19 mouse cellular contexts compared by ENCODE assay signal in the genomic region with DNA sequence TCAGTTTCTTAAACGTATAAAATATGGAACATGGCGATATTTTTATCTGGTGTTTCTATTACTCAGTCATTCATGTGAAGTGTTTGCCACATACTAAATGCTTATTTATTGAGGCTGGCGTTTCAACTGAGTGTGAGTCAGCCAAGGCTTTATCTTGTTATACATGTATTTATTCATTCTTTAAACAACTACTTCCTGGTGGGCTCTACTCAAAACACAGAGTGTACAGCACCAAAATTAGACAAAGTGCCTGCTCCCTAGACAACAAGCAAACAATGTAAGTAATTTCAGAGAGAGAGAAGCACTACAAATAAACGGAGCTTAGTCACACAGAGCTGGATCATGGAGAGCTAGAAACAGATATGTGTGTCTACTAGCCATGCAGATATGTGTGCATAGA.
"Had no signal": no experiment of that assay in that cellular context is flagged by ENCODE, and none has a peak within 500 bp of the region (broad histone marks: within the 10 kb centered on the region; RNA-seq: fewer than 3 reads in every experiment).

No protein-coding gene starts in this region.

- H3K4me3 ChIP-seq: intestine, embryonic 15.5 days; kidney, embryonic 15.5 days; left cerebral cortex, adult 2 months; limb, embryonic 12.5 days; limb, embryonic 15.5 days; liver, embryonic 13.5 days; midbrain, embryonic 12.5 days; midbrain, embryonic 15.5 days; neural tube, embryonic 13.5 days had no signal

- H3K4me1 ChIP-seq: intestine, embryonic 15.5 days; kidney, embryonic 15.5 days; limb, embryonic 12.5 days; limb, embryonic 15.5 days; liver, embryonic 13.5 days; midbrain, embryonic 12.5 days; midbrain, embryonic 15.5 days; neural tube, embryonic 13.5 days had no signal

- H3K9me3 ChIP-seq: intestine, embryonic 15.5 days; kidney, embryonic 15.5 days; limb, embryonic 12.5 days; limb, embryonic 15.5 days; liver, embryonic 13.5 days; midbrain, embryonic 12.5 days; midbrain, embryonic 15.5 days; neural tube, embryonic 13.5 days had no signal

- H3K27me3 ChIP-seq: intestine, embryonic 15.5 days; kidney, embryonic 15.5 days; limb, embryonic 12.5 days; limb, embryonic 15.5 days; liver, embryonic 13.5 days; midbrain, embryonic 12.5 days; midbrain, embryonic 15.5 days; neural tube, embryonic 13.5 days had no signal

- H3K4me2 ChIP-seq: intestine, embryonic 15.5 days; kidney, embryonic 15.5 days; limb, embryonic 12.5 days; limb, embryonic 15.5 days; liver, embryonic 13.5 days; midbrain, embryonic 12.5 days; midbrain, embryonic 15.5 days; neural tube, embryonic 13.5 days had no signal

- H3K27ac ChIP-seq: intestine, embryonic 15.5 days; kidney, embryonic 15.5 days; left cerebral cortex, adult 2 months; limb, embryonic 12.5 days; limb, embryonic 15.5 days; liver, embryonic 13.5 days; macrophage; midbrain, embryonic 12.5 days; midbrain, embryonic 15.5 days; neural tube, embryonic 13.5 days had no signal

- DNase-seq: kidney, adult 11 months; kidney, adult 8-10 months; kidney, postnatal 10 days; kidney, postnatal 36 days; layer of hippocampus, postnatal 36 days; left cerebral cortex, postnatal 4 days; liver, embryonic 13.5 days; thymus, adult 2 months; thymus, postnatal 14 days; thymus, postnatal 4 days had no signal

- H3K9ac ChIP-seq: intestine, embryonic 15.5 days; kidney, embryonic 15.5 days; limb, embryonic 12.5 days; limb, embryonic 15.5 days; liver, embryonic 13.5 days; midbrain, embryonic 12.5 days; midbrain, embryonic 15.5 days; neural tube, embryonic 13.5 days had no signal

- ATAC-seq: intestine, embryonic 15.5 days; midbrain, embryonic 15.5 days had no signal

- H3K36me3 ChIP-seq: intestine, embryonic 15.5 days; kidney, embryonic 15.5 days; limb, embryonic 12.5 days; limb, embryonic 15.5 days; liver, embryonic 13.5 days; midbrain, embryonic 12.5 days; midbrain, embryonic 15.5 days; neural tube, embryonic 13.5 days had no signal
